ENCODE assay signal across 16 mouse cellular contexts in genomic region chr15:100414942-100415341, GRCm38 (mm10). TPM values are rescaled to one million over a fixed set of nuclear protein-coding genes. Genes with fewer than 3 reads are reported as not detected.
"Had no signal": no experiment of that assay in that cellular context is flagged by ENCODE, and none has a peak within 500 bp of the region (broad histone marks: within the 10 kb centered on the region; RNA-seq: fewer than 3 reads in every experiment).

No protein-coding gene starts in this region.

- H3K9me3 ChIP-seq: kidney, embryonic 15.5 days; limb, embryonic 13.5 days; lung, embryonic 15.5 days; midbrain, embryonic 13.5 days had no signal

- H3K4me2 ChIP-seq: kidney, embryonic 15.5 days; limb, embryonic 13.5 days; lung, embryonic 15.5 days; midbrain, embryonic 13.5 days had no signal

- H3K9ac ChIP-seq: kidney, embryonic 15.5 days; limb, embryonic 13.5 days; liver, embryonic 14.5 days; lung, embryonic 15.5 days; midbrain, embryonic 13.5 days had no signal

- ATAC-seq: midbrain, embryonic 13.5 days had no signal

- H3K4me3 ChIP-seq: kidney, embryonic 15.5 days; limb, embryonic 13.5 days; lung, embryonic 15.5 days; midbrain, embryonic 13.5 days had no signal

- DNase-seq: kidney, adult 11 months; kidney, postnatal 14 days; lung, postnatal 14 days; right cerebral cortex, postnatal 25 days; thymus, adult 18-20 months; thymus, postnatal 14 days had no signal

- H3K27ac ChIP-seq: limb, embryonic 13.5 days; lung, embryonic 15.5 days; midbrain, embryonic 13.5 days had no signal

- H3K27me3 ChIP-seq: kidney, embryonic 15.5 days; limb, embryonic 13.5 days; lung, embryonic 15.5 days; midbrain, embryonic 13.5 days had no signal

RNA-seq across cellular contexts. Expression of gene Gm5475, which starts 7.0 kb away (rescaled TPM):
- polyA plus RNA-seq: neural tube, embryonic 14.5 days had no signal

RNA-seq across cellular contexts. Expression of gene Higd1c, which starts 50.6 kb away (rescaled TPM):
- polyA plus RNA-seq: large intestine, adult 2 months; limb, embryonic 13.5 days; liver, embryonic 14.5 days; lung, embryonic 15.5 days; midbrain, embryonic 13.5 days; midbrain, postnatal 0 days; neural tube, embryonic 14.5 days; small intestine, adult 2 months; stomach, embryonic 16.5 days had no signal
